Mouse (Mus musculus): ENCODE measurements around the gene Mnx1. TPM values are rescaled to one million over a fixed set of nuclear protein-coding genes. Genes with fewer than 3 reads are reported as not detected.
"Not testable (repeated sequence)": the region's sequence is repeated elsewhere in the genome, so short reads cannot be mapped to it uniquely, and the experiment has no call there.

The Mnx1 gene
- polyA plus RNA-seq, 1 experiment from 2014 or later = not detected

- no peak overlapping the region for H3K27ac ChIP-seq
- WGBS = 81% methylated on average over 9 of the region's 9 CpGs
- peaks cover 6% of the 10 kb centered on the region for H3K4me1 ChIP-seq
- H3K36me3 ChIP-seq (ENCODE audit: poor library complexity, severe bottlenecking) = peaks cover 10% of the 10 kb centered on the region; the same call in 1 of the 2 replicates
- no peak overlapping the region for H3K4me3 ChIP-seq
- no peak overlapping the region for H3K9ac ChIP-seq
- H3K9me3 ChIP-seq (replicated peaks) = no peaks in the 10 kb centered on the region
- peaks cover 32% of the 10 kb centered on the region for H3K27me3 ChIP-seq
- ATAC-seq = no peak
- H3K4me2 ChIP-seq = no peak overlapping the region
Measured at GRCm38 (mm10) chr5:29462943-29463686, 15.2 kb downstream of the Mnx1 start.

GRCm38 (mm10) chr5:29456895-29457656, 21.2 kb downstream of the Mnx1 start:
- Histone ChIP-seq H3K27me3 (no peaks in the 10 kb centered on the region), H3K4me1 (no peaks in the 10 kb centered on the region), H3K9ac (no peak overlapping the region), H3K9me3 (replicated peaks) (no peaks in the 10 kb centered on the region), H3K4me3 (no peak overlapping the region), H3K36me3 (ENCODE audit: poor library complexity, severe bottlenecking) (peaks cover 45% of the 10 kb centered on the region), H3K27ac (no peak overlapping the region), H3K4me2 (no peak overlapping the region)
- 84% methylated on average over 5 of the region's 5 CpGs for WGBS
- no peak for ATAC-seq

- Histone ChIP-seq H3K4me2 (no peak overlapping the region), H3K27ac (no peak overlapping the region), H3K4me3 (no peak overlapping the region), H3K27me3 (no peaks in the 10 kb centered on the region), H3K9me3 (replicated peaks) (no peaks in the 10 kb centered on the region), H3K36me3 (ENCODE audit: poor library complexity, severe bottlenecking) (peaks cover 76% of the 10 kb centered on the region), H3K9ac (no peak overlapping the region), H3K4me1 (no peaks in the 10 kb centered on the region)
- no peak for ATAC-seq
- WGBS = 70% methylated on average over 4 of the region's 4 CpGs
Measured at GRCm38 (mm10) chr5:29452352-29452751, 25.9 kb downstream of the Mnx1 start.

GRCm38 (mm10) chr5:29445275-29445674, 33.0 kb downstream of the Mnx1 start:
- Histone ChIP-seq H3K27me3 (no peaks in the 10 kb centered on the region), H3K9ac (no peak overlapping the region), H3K9me3 (replicated peaks) (no peaks in the 10 kb centered on the region), H3K4me1 (no peaks in the 10 kb centered on the region), H3K36me3 (ENCODE audit: poor library complexity, severe bottlenecking) (peaks cover 91% of the 10 kb centered on the region), H3K27ac (no peak overlapping the region), H3K4me2 (no peak overlapping the region), H3K4me3 (no peak overlapping the region)
- no peak for ATAC-seq
- WGBS = 95% methylated on average over 2 of the region's 2 CpGs

- H3K27ac ChIP-seq; H3K27me3 ChIP-seq; H3K9me3 ChIP-seq (replicated peaks); H3K9ac ChIP-seq; H3K4me3 ChIP-seq; ATAC-seq: not testable (repeated sequence)
- WGBS = 91% methylated on average over 6 of the region's 6 CpGs
- Histone ChIP-seq H3K4me2 (peak overlapping the region; percentile 93), H3K4me1 (peaks cover 35% of the 10 kb centered on the region), H3K36me3 (ENCODE audit: poor library complexity, severe bottlenecking) (peaks cover 54% of the 10 kb centered on the region)
Measured at GRCm38 (mm10) chr5:29436728-29437127, 41.5 kb downstream of the Mnx1 start.

- 51% methylated on average over 8 of the region's 8 CpGs for WGBS
- H3K36me3 ChIP-seq (ENCODE audit: poor library complexity, severe bottlenecking) = peaks cover 42% of the 10 kb centered on the region
- H3K27ac ChIP-seq = no peak overlapping the region
- no peaks in the 10 kb centered on the region for H3K9me3 ChIP-seq (replicated peaks)
- H3K4me3 ChIP-seq = peak overlapping the region; percentile 94
- no peak for ATAC-seq
- H3K4me2 ChIP-seq = peak overlapping the region; percentile 93
- H3K4me1 ChIP-seq = peaks cover 35% of the 10 kb centered on the region
- peak overlapping the region; percentile 86 for H3K9ac ChIP-seq
- H3K27me3 ChIP-seq = peaks cover 19% of the 10 kb centered on the region
Measured at GRCm38 (mm10) chr5:29435491-29435890, 42.8 kb downstream of the Mnx1 start.

GRCm38 (mm10) chr5:29434872-29435358, 43.4 kb downstream of the Mnx1 start:
- peak; percentile 71 for ATAC-seq
- under 1% methylated on average over 48 of the region's 48 CpGs for WGBS
- Histone ChIP-seq H3K4me2 (peak overlapping the region; percentile 93), H3K4me1 (peaks cover 35% of the 10 kb centered on the region), H3K4me3 (peak overlapping the region; percentile 94), H3K36me3 (ENCODE audit: poor library complexity, severe bottlenecking) (peaks cover 36% of the 10 kb centered on the region), H3K27ac (peak overlapping the region; percentile 40), H3K27me3 (peaks cover 22% of the 10 kb centered on the region), H3K9me3 (replicated peaks) (no peaks in the 10 kb centered on the region), H3K9ac (peak overlapping the region; percentile 86)

- ATAC-seq = peak; percentile 99
Measured at GRCm38 (mm10) chr5:29434228-29434871, 43.9 kb downstream of the Mnx1 start, which contains the start of gene Nom1. Gene Nom1, plus strand, starts transcription at chr5:29434664.

GRCm38 (mm10) chr5:29423330-29423729, 54.9 kb downstream of the Mnx1 start:
- not testable (repeated sequence) for H3K9me3 ChIP-seq (replicated peaks); H3K9ac ChIP-seq; H3K27me3 ChIP-seq; H3K36me3 ChIP-seq (ENCODE audit: poor library complexity, severe bottlenecking); H3K27ac ChIP-seq; H3K4me3 ChIP-seq; H3K4me2 ChIP-seq; H3K4me1 ChIP-seq; ATAC-seq
- WGBS = 77% methylated on average over 3 of the region's 3 CpGs

More at GRCm38 (mm10) chr5:29434228-29434871, 43.9 kb downstream of the Mnx1 start, which contains the start of gene Nom1:
- Histone ChIP-seq H3K4me2 (peak within 1 kb of the TSS; percentile 93), H3K4me1 (peaks cover 35% of the 10 kb centered on the region), H3K4me3 (peak within 1 kb of the TSS; percentile 94), H3K27me3 (peaks cover 22% of the 10 kb centered on the region), H3K9ac (peak within 1 kb of the TSS; percentile 86), H3K9me3 (replicated peaks) (no peaks in the 10 kb centered on the region), H3K36me3 (ENCODE audit: poor library complexity, severe bottlenecking) (peaks cover 30% of the 10 kb centered on the region), H3K27ac (peak within 1 kb of the TSS; percentile 40)
- 5% methylated on average over 29 of the region's 29 CpGs for WGBS
